In genomic region chr10:98558560-98558959, GRCm38 (mm10) we compare ENCODE assay signal across 30 mouse cellular contexts.
"Had no signal": no experiment of that assay in that cellular context is flagged by ENCODE, and none has a peak within 500 bp of the region (broad histone marks: within the 10 kb centered on the region; RNA-seq: fewer than 3 reads in every experiment).

No protein-coding gene starts in this region.

- H3K4me3 ChIP-seq: limb, embryonic 10.5 days; limb, embryonic 12.5 days; limb, embryonic 13.5 days; limb, embryonic 15.5 days; liver, embryonic 12.5 days; liver, embryonic 13.5 days; liver, embryonic 15.5 days; lung, embryonic 15.5 days; megakaryocyte, embryonic 14.5 days; midbrain, embryonic 10.5 days; midbrain, embryonic 12.5 days; midbrain, embryonic 13.5 days; midbrain, embryonic 15.5 days; myocyte; neural tube, embryonic 12.5 days had no signal

- DNase-seq: left cerebral cortex, postnatal 4 days; liver; liver, embryonic 13.5 days; liver, postnatal 0 days; lung, adult 18-20 months; lung, adult 2 months; lung, embryonic 14.5 days; lung, postnatal 10 days; lung, postnatal 14 days; lung, postnatal 36 days; lung, postnatal 4 days; midbrain, embryonic 14.5 days had no signal

- H3K27me3 ChIP-seq: limb, embryonic 12.5 days; limb, embryonic 13.5 days; limb, embryonic 15.5 days; liver, embryonic 12.5 days; liver, embryonic 13.5 days; liver, embryonic 15.5 days; lung, embryonic 15.5 days; megakaryocyte, embryonic 14.5 days; midbrain, embryonic 12.5 days; midbrain, embryonic 13.5 days; midbrain, embryonic 15.5 days; neural tube, embryonic 12.5 days had no signal

- H3K36me3 ChIP-seq: limb, embryonic 10.5 days; limb, embryonic 12.5 days; limb, embryonic 13.5 days; limb, embryonic 15.5 days; liver, embryonic 12.5 days; liver, embryonic 13.5 days; liver, embryonic 15.5 days; lung, embryonic 15.5 days; midbrain, embryonic 10.5 days; midbrain, embryonic 12.5 days; midbrain, embryonic 13.5 days; midbrain, embryonic 15.5 days; neural tube, embryonic 12.5 days had no signal

- H3K4me1 ChIP-seq: limb, embryonic 10.5 days; limb, embryonic 12.5 days; limb, embryonic 13.5 days; liver, embryonic 12.5 days; liver, embryonic 13.5 days; liver, embryonic 15.5 days; lung, embryonic 15.5 days; megakaryocyte, embryonic 14.5 days; midbrain, embryonic 10.5 days; midbrain, embryonic 12.5 days; midbrain, embryonic 13.5 days; midbrain, embryonic 15.5 days; neural tube, embryonic 12.5 days had no signal

- H3K9ac ChIP-seq: limb, embryonic 12.5 days; limb, embryonic 13.5 days; limb, embryonic 15.5 days; liver, embryonic 12.5 days; liver, embryonic 13.5 days; liver, embryonic 14.5 days; liver, embryonic 15.5 days; liver, postnatal 0 days; lung, embryonic 14.5 days; lung, embryonic 15.5 days; midbrain, embryonic 12.5 days; midbrain, embryonic 13.5 days; midbrain, embryonic 15.5 days; neural tube, embryonic 12.5 days had no signal

- H3K9me3 ChIP-seq: limb, embryonic 10.5 days; limb, embryonic 12.5 days; limb, embryonic 13.5 days; limb, embryonic 15.5 days; liver, embryonic 12.5 days; liver, embryonic 13.5 days; liver, embryonic 15.5 days; lung, embryonic 15.5 days; megakaryocyte, embryonic 14.5 days; midbrain, embryonic 10.5 days; midbrain, embryonic 12.5 days; midbrain, embryonic 13.5 days; midbrain, embryonic 15.5 days; neural tube, embryonic 12.5 days had no signal

- H3K27ac ChIP-seq: limb, embryonic 10.5 days; limb, embryonic 12.5 days; limb, embryonic 13.5 days; limb, embryonic 15.5 days; liver, embryonic 12.5 days; liver, embryonic 13.5 days; liver, embryonic 14.5 days; liver, embryonic 15.5 days; lung, embryonic 15.5 days; macrophage; midbrain, embryonic 10.5 days; midbrain, embryonic 12.5 days; midbrain, embryonic 13.5 days; midbrain, embryonic 15.5 days; neural tube, embryonic 12.5 days had no signal

- H3K4me2 ChIP-seq: limb, embryonic 12.5 days; limb, embryonic 13.5 days; limb, embryonic 15.5 days; liver, embryonic 11.5 days; liver, embryonic 12.5 days; liver, embryonic 13.5 days; liver, embryonic 15.5 days; lung, embryonic 14.5 days; lung, embryonic 15.5 days; midbrain, embryonic 11.5 days; midbrain, embryonic 12.5 days; midbrain, embryonic 13.5 days; midbrain, embryonic 15.5 days; neural tube, embryonic 12.5 days had no signal
